Mouse (Mus musculus) thymus, postnatal 4 days (tissue): ENCODE measurements around the gene Fkbp7.

Experiments
- DNase-seq: peaks from one replicate; pipeline ENCODE4 v3.0.0; 2021

The Fkbp7 gene

GRCm38 (mm10) chr2:76672966-76673392 is at the start of gene Fkbp7:
Gene Fkbp7, minus strand, starts transcription at chr2:76673116.
- DNase-seq = peak; percentile 90

GRCm38 (mm10) chr2:76719650-76720049 is 46.7 kb upstream of the Fkbp7 start:
- no peak for DNase-seq

GRCm38 (mm10) chr2:76714984-76715383 is 42.1 kb upstream of the Fkbp7 start:
- peak; percentile 22 for DNase-seq

GRCm38 (mm10) chr2:76708512-76708911 is 35.6 kb upstream of the Fkbp7 start:
- DNase-seq = no peak

- DNase-seq = no peak
Measured at GRCm38 (mm10) chr2:76705655-76706054, 32.7 kb upstream of the Fkbp7 start.

GRCm38 (mm10) chr2:76702751-76703150 is 29.8 kb upstream of the Fkbp7 start:
- no peak for DNase-seq

- no peak for DNase-seq
Measured at GRCm38 (mm10) chr2:76702188-76702587, 29.3 kb upstream of the Fkbp7 start.

- DNase-seq = no peak
Measured at GRCm38 (mm10) chr2:76695290-76695689, 22.4 kb upstream of the Fkbp7 start.

GRCm38 (mm10) chr2:76693765-76694164 is 20.8 kb upstream of the Fkbp7 start:
- DNase-seq = no peak

- no peak for DNase-seq
Measured at GRCm38 (mm10) chr2:76690436-76691204, 17.7 kb upstream of the Fkbp7 start.

GRCm38 (mm10) chr2:76688162-76688561 is 15.2 kb upstream of the Fkbp7 start:
- DNase-seq = no peak

GRCm38 (mm10) chr2:76687608-76688007 is 14.7 kb upstream of the Fkbp7 start:
- DNase-seq = no peak

GRCm38 (mm10) chr2:76686986-76687385 is 14.1 kb upstream of the Fkbp7 start:
- DNase-seq = no peak

- no peak for DNase-seq
Measured at GRCm38 (mm10) chr2:76682301-76682700, 9.4 kb upstream of the Fkbp7 start.

- DNase-seq = peak; percentile 8
Measured at GRCm38 (mm10) chr2:76676401-76677226, 3.7 kb upstream of the Fkbp7 start.

- DNase-seq = no peak
Measured at GRCm38 (mm10) chr2:76675949-76676348, 3.0 kb upstream of the Fkbp7 start.

- no peak for DNase-seq
Measured at GRCm38 (mm10) chr2:76675451-76675850, 2.5 kb upstream of the Fkbp7 start.

- DNase-seq = peak; percentile 78
Measured at GRCm38 (mm10) chr2:76674725-76675427, 2.0 kb upstream of the Fkbp7 start, which contains the start of gene Plekha3. Gene Plekha3, plus strand, starts transcription at chr2:76675281.

- peak; percentile 78 for DNase-seq
Measured at GRCm38 (mm10) chr2:76673472-76674081, 661 bp upstream of the Fkbp7 start.

GRCm38 (mm10) chr2:76672134-76672745 is 676 bp downstream of the Fkbp7 start:
- no peak for DNase-seq

- DNase-seq = no peak
Measured at GRCm38 (mm10) chr2:76671641-76672040, 1.3 kb downstream of the Fkbp7 start.

GRCm38 (mm10) chr2:76667200-76667599 is 5.7 kb downstream of the Fkbp7 start:
- DNase-seq = no peak
